11 mouse cellular contexts compared by ENCODE assay signal in genomic region chr11:85834386-85834931, GRCm38 (mm10). TPM values are rescaled to one million over a fixed set of nuclear protein-coding genes. Genes with fewer than 3 reads are reported as not detected.
A peak's percentile ranks its signal among the peaks of the same experiment; 100 is the strongest.
DNase-seq lines count a peak whose midpoint lies in the region; ATAC-seq lines count a peak whose summit lies in the region.
"Had no signal": no experiment of that assay in that cellular context is flagged by ENCODE, and none has a peak within 500 bp of the region (broad histone marks: within the 10 kb centered on the region; RNA-seq: fewer than 3 reads in every experiment).

No protein-coding gene starts in this region.

- peak overlapping the region; percentile 37 for H3K9ac ChIP-seq in hindbrain, embryonic 12.5 days
- 0 out of 2 replicates have a peak overlapping the region, but pooled peaks have one; percentile 7 for H3K9ac ChIP-seq in liver, embryonic 11.5 days (ENCODE audit: low read depth, low read length)
- no peak overlapping the region for H3K9ac ChIP-seq in forebrain, embryonic 16.5 days (replicated peaks; ENCODE audit: low read depth, low read length)

- peaks cover 99% of the 10 kb centered on the region for H3K27me3 ChIP-seq in heart, embryonic 10.5 days (ENCODE audit: insufficient read depth, poor library complexity, severe bottlenecking)
- H3K27me3 ChIP-seq in hindbrain, embryonic 12.5 days: peaks cover 89% of the 10 kb centered on the region
- H3K27me3 ChIP-seq in liver, embryonic 11.5 days (replicated peaks; ENCODE audit: control insufficient read depth, insufficient read depth, low read length): peaks cover 100% of the 10 kb centered on the region
- peaks cover 60% of the 10 kb centered on the region for H3K27me3 ChIP-seq in forebrain, embryonic 16.5 days (replicated peaks; ENCODE audit: control insufficient read depth, insufficient read depth, low read length)

- H3K36me3 ChIP-seq in heart, embryonic 10.5 days: peaks cover 10% of the 10 kb centered on the region; the same call in 1 of the 2 replicates
- no peaks in the 10 kb centered on the region for H3K36me3 ChIP-seq in hindbrain, embryonic 12.5 days
- H3K36me3 ChIP-seq in liver, embryonic 11.5 days (ENCODE audit: control insufficient read depth, insufficient read depth, low read length): no peaks in the 10 kb centered on the region
- H3K36me3 ChIP-seq in forebrain, embryonic 16.5 days (ENCODE audit: control insufficient read depth, insufficient read depth): no peaks in the 10 kb centered on the region

- no peak for DNase-seq in heart, embryonic 10.5 days (ENCODE audit: low spot score)
- no peak for DNase-seq in heart, adult 9 months (ENCODE audit: low spot score in 2 of 2)
- peak; percentile 44 for DNase-seq in embryo, embryonic 10 days (ENCODE audit: low spot score)
- no peak for DNase-seq in liver, embryonic 11.5 days (ENCODE audit: low spot score)
- DNase-seq in cerebellum, postnatal 4 days (ENCODE audit: low spot score in 2 of 2): no peak
- DNase-seq in yolk sac, embryonic 10.5 days (ENCODE audit: low spot score): no peak
- DNase-seq: spleen, adult 18-20 months had no signal

- peaks cover 66% of the 10 kb centered on the region for H3K4me1 ChIP-seq in heart, embryonic 10.5 days
- H3K4me1 ChIP-seq in hindbrain, embryonic 12.5 days: peaks cover 43% of the 10 kb centered on the region
- peaks cover 27% of the 10 kb centered on the region for H3K4me1 ChIP-seq in liver, embryonic 11.5 days (replicated peaks; ENCODE audit: control insufficient read depth, insufficient read depth, low read length)
- H3K4me1 ChIP-seq in forebrain, embryonic 16.5 days (replicated peaks; ENCODE audit: control insufficient read depth, insufficient read depth, low read length): peaks cover 32% of the 10 kb centered on the region

- peak overlapping the region; percentile 91 for H3K27ac ChIP-seq in heart, embryonic 10.5 days
- H3K27ac ChIP-seq in hindbrain, embryonic 12.5 days: no peak overlapping the region
- no peak overlapping the region for H3K27ac ChIP-seq in liver, embryonic 11.5 days (ENCODE audit: low read depth, low read length)
- H3K27ac ChIP-seq in forebrain, embryonic 16.5 days (ENCODE audit: low read length): no peak overlapping the region
- H3K27ac ChIP-seq: macrophage had no signal

- 7% methylated on average over 17 of the region's 17 CpGs for WGBS in heart, embryonic 10.5 days
- WGBS in hindbrain, embryonic 12.5 days: 3% methylated on average over 17 of the region's 17 CpGs
- WGBS in liver, embryonic 11.5 days: 6% methylated on average over 17 of the region's 17 CpGs
- WGBS in forebrain, embryonic 16.5 days: 8% methylated on average over 17 of the region's 17 CpGs

- peak overlapping the region; percentile 75 for H3K4me3 ChIP-seq in heart, embryonic 10.5 days
- peak overlapping the region; percentile 49 for H3K4me3 ChIP-seq in hindbrain, embryonic 12.5 days
- H3K4me3 ChIP-seq in liver, embryonic 11.5 days (ENCODE audit: low read depth, low read length): peak overlapping the region; percentile 62
- H3K4me3 ChIP-seq in forebrain, embryonic 16.5 days (replicated peaks; ENCODE audit: low read length): no peak overlapping the region

- H3K9me3 ChIP-seq in heart, embryonic 10.5 days: no peaks in the 10 kb centered on the region
- H3K9me3 ChIP-seq in hindbrain, embryonic 12.5 days (replicated peaks): no peaks in the 10 kb centered on the region
- H3K9me3 ChIP-seq in liver, embryonic 11.5 days (ENCODE audit: control insufficient read depth, low read length): no peaks in the 10 kb centered on the region
- H3K9me3 ChIP-seq in forebrain, embryonic 16.5 days (ENCODE audit: control insufficient read depth, low read length): no peaks in the 10 kb centered on the region

- peak overlapping the region; percentile 26; the same call in 1 of the 2 replicates for H3K4me2 ChIP-seq in hindbrain, embryonic 12.5 days (replicated peaks)
- H3K4me2 ChIP-seq in liver, embryonic 11.5 days: peak overlapping the region; percentile 80
- H3K4me2 ChIP-seq in forebrain, embryonic 16.5 days (ENCODE audit: low read length): no peak overlapping the region

- no peak for ATAC-seq in hindbrain, embryonic 12.5 days (ENCODE audit: low FRiP score)
- ATAC-seq in liver, embryonic 11.5 days (replicated peaks; ENCODE audit: low FRiP score): no peak
- no peak for ATAC-seq in forebrain, embryonic 16.5 days

RNA-seq across cellular contexts. Expression of gene Tbx2, which starts 2.1 kb away (rescaled TPM):
- 2.5 and 7.6 TPM in 2 replicates for polyA plus RNA-seq in heart, embryonic 10.5 days (2016; fragmentation: Nextera tagmentation; extraction: Ambion mirVana)
- 3.8 and 4.9 TPM in 2 replicates for polyA plus RNA-seq in hindbrain, embryonic 12.5 days (2016; fragmentation: Nextera tagmentation; extraction: Ambion mirVana)
- 2.7 and 3.2 TPM in 2 replicates for polyA plus RNA-seq in liver, embryonic 11.5 days (2014; fragmentation: Nextera tagmentation; extraction: Ambion mirVana)
- 0.47 and 0.68 TPM in 2 replicates for polyA plus RNA-seq in forebrain, embryonic 16.5 days (2015; fragmentation: Nextera tagmentation; extraction: Ambion mirVana)
- polyA plus RNA-seq: macrophage had no signal

RNA-seq across cellular contexts. Expression of gene Gm11444, which starts 15.7 kb away (rescaled TPM):
- polyA plus RNA-seq in heart, embryonic 10.5 days (2016; fragmentation: Nextera tagmentation; extraction: Ambion mirVana): not detected in 2 replicates
- polyA plus RNA-seq in hindbrain, embryonic 12.5 days (2016; fragmentation: Nextera tagmentation; extraction: Ambion mirVana): not detected in 2 replicates
- polyA plus RNA-seq in liver, embryonic 11.5 days (2014; fragmentation: Nextera tagmentation; extraction: Ambion mirVana): not detected in 2 replicates
- not detected in 2 replicates for polyA plus RNA-seq in forebrain, embryonic 16.5 days (2015; fragmentation: Nextera tagmentation; extraction: Ambion mirVana)
- polyA plus RNA-seq: brain, embryonic 14.5 days; macrophage had no signal

RNA-seq across cellular contexts. Expression of gene Tbx4, which starts 51.8 kb away (rescaled TPM):
- 0.80 and 4.1 TPM in 2 replicates for polyA plus RNA-seq in heart, embryonic 10.5 days (2016; fragmentation: Nextera tagmentation; extraction: Ambion mirVana)
- polyA plus RNA-seq in hindbrain, embryonic 12.5 days (2016; fragmentation: Nextera tagmentation; extraction: Ambion mirVana): 0.57 and 0.94 TPM in 2 replicates
- 0.79 and 0.86 TPM in 2 replicates for polyA plus RNA-seq in liver, embryonic 11.5 days (2014; fragmentation: Nextera tagmentation; extraction: Ambion mirVana)
- 0.23 and 0.26 TPM in 2 replicates for polyA plus RNA-seq in forebrain, embryonic 16.5 days (2015; fragmentation: Nextera tagmentation; extraction: Ambion mirVana)
- polyA plus RNA-seq: macrophage had no signal
